Mouse (Mus musculus): Measurements from ENCODE around the gene Rnf185.

Gene Rnf185

DNA sequence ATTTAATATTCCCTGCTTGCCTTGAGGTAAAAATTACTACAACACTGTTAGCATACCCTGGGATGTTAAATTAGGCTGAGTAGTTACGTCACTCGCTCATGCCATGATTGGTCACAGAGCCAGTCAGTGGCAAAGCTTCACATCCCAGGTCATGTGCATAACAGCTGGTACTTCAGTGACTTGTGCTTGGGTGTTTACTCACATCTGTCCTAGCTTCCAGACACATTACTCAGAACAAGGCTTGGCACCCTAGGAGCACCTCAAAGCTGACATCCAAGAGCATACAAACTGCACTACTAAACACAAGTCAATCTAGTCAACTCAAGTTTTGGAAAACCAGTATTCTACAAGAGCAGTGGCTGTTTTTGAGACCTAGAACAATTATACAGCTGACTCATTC, 9.1 kb downstream of the Rnf185 start:
- DNase-seq (ENCODE audit: low spot score): no peak

DNA sequence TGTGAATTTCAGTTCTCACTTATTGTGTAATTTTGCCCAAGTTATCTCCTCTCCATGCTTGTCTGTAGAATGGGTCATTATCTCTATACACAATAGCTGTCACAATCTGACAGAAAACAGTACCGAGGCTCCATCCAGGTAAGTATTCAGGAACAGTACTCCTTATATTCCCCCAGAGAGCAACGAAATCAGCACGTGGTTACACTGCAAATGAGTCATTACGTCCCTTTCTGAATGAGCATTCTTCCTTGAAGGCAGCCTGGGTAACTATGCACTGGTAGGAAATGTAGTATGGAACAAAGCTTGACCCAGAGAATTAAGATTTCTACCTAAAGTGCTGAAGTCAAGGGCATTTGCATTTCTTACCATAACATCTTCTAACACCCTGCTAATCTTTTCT, 9.5 kb downstream of the Rnf185 start:
- DNase-seq (ENCODE audit: low spot score): no peak

GRCm38 (mm10) chr11:3441696-3442443, 10.3 kb downstream of the Rnf185 start:
- no peak for DNase-seq (ENCODE audit: low spot score)

DNA sequence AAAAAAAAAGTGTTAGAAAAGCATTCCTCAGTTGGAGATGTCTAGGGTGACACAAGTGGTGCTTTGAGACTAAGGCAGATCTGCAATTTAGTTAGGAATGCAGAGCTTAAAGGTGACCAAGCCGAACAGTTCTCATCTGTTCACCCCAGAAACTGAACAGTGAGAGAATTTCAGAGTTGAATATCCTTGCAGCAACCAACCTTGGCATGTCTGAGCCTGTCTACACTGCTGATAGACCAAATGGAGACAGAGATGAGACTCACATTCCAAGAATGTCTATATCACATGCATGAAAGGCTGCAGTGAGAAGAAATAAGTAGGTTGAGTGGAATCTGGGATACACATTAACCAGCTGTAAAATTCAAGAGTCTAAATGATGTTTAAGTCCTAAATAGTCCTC, 14.5 kb downstream of the Rnf185 start:
- no peak for DNase-seq (ENCODE audit: low spot score)

GRCm38 (mm10) chr11:3433809-3434208, 18.4 kb downstream of the Rnf185 start:
- DNase-seq (ENCODE audit: low spot score): no peak

DNA sequence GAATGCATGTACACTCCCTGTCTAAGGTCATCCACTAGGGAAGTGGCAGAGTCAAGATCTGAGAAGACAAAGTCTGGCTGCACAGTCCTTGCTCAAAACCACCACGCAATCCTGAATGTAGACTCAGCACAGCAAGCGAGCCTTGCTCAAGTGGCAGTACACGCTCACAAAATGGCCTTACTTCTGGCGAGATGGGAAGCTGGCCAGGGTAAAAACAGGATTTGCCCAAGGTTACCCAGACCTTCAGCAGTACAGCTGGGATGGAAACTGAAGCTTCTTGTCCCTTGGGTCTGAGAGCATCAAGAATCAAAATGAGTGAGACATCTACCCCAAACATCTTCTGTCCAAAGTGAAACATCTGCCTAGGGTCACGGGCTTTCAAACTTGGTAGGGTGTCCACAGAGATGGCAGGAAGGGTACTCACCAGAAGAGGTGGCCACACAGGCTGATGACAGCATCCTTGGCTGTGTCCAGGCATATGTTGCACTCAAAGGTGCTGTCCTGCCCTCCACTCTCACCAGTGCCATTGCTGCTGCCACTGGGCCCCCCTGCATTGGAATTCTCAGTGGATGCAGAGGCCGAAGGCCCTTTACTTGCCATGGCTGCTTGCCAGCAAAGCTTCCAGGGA, 20.1 kb downstream of the Rnf185 start:
- DNase-seq (ENCODE audit: low spot score): no peak

GRCm38 (mm10) chr11:3431515-3431914, 20.6 kb downstream of the Rnf185 start:
- DNase-seq (ENCODE audit: low spot score): no peak

- no peak for DNase-seq (ENCODE audit: low spot score)
Measured at GRCm38 (mm10) chr11:3428632-3429031, 23.5 kb downstream of the Rnf185 start.

DNA sequence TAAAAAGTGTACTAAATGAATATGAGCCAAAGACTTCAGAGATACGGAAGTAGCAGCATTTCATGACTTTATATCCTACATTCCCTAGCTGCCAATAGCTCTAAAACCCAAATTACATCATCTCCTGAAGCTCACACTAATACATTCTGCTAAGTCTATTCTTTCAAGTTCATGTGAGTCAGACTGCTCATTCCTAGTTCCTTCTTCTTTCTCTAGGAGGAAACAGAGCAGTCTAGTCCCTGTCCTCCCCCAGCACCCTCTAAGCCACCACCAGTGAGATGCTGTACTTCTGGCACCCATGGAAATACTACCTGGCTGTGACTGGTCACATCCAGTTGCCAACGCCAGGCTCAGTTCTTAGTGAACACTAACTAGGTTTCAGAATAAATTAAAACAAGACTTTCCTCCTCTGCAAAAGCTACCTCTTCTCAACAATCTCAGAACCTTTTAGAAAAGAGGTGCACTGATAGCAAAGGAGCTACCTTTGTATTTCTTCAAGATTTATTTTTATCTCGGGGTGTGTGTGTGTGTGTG, 24.4 kb downstream of the Rnf185 start:
- DNase-seq (ENCODE audit: low spot score): no peak

GRCm38 (mm10) chr11:3422242-3422641, 29.9 kb downstream of the Rnf185 start:
- no peak for DNase-seq (ENCODE audit: low spot score)

DNA sequence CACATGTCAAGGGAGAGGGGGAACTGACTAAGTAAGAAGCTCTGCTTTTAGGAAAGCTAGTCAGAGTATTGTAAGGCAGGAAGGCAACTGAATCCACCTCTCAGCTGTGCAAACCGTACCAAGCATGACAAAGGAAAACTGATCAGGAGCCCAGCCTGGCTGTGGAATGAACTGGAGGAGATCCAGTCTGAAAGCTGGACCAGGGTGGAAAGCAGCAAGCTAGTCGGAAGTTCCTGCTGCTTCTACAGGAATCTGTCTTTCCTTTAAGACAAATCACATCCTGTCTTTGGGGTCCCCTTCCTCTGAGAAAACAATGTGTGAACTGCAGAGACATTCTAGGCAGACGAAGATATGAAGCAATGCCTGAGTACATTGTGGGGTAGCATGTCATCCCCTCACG, 33.4 kb downstream of the Rnf185 start:
- no peak for DNase-seq (ENCODE audit: low spot score)

DNA sequence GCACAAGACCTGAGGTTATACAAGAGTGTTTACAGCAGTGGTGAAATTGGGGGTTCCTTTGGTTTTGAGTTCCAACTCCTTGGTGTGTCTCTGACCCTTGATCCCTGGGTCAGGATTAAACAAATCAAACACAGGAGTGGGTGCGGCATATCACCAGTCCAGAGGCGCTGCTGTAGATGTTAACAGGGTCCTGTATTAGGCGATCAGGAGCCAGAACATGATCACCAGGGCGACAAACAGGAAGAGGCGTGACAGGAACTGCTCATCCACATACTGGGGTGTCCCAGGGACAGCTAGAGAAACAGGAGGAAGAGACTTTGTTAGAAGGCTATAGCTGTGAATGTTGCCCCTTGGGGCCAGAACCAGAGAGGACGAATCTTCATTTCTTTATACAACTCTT, 34.4 kb downstream of the Rnf185 start:
- DNase-seq (ENCODE audit: low spot score): no peak

DNA sequence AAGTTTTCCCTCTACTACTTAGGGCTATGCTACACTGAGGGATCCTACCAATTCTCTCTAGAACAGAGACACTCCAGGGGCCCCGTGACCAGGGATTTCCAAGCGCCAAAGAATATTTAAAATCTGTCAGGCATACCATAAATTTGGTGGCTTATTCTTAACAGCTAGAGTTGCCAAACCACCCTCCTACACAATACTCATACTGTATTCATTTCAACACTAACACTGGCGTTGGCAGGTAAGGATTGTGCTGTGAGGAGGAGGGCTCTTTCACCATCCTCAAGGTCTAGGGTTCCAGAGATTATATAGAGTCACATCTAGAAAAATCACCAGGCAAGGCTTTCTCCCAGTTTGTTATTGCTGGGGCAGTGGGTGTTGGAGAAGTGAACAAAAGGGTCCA, 35.8 kb downstream of the Rnf185 start:
- no peak for DNase-seq (ENCODE audit: low spot score)

DNA sequence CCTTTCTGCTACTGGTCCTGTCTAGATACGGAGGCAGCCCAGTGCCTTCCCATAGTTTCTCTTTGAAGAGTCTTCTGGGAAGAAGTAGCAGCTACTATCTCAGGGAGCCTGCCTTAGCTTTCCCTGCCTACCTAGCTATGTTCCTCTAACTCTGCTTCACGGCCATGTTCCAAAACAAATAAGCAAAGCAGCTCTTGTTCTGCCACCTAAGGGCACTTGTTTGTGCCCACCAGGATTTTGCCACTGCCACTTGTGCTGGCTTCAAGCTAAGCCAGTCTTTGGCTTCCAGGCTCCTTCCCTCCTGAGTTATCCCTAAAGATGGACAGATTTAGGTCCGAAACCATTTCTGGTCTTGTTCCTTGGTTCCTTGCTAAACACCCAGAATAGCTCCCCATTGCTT, 40.1 kb downstream of the Rnf185 start:
- no peak for DNase-seq (ENCODE audit: low spot score)

GRCm38 (mm10) chr11:3408997-3409732, 43.0 kb downstream of the Rnf185 start, which contains the start of gene Limk2:
Limk2 (minus strand) TSS chr11:3409189.
- peak; percentile 78 for DNase-seq (ENCODE audit: low spot score)

GRCm38 (mm10) chr11:3408131-3408996, 43.8 kb downstream of the Rnf185 start:
- DNase-seq (ENCODE audit: low spot score): no peak

DNA sequence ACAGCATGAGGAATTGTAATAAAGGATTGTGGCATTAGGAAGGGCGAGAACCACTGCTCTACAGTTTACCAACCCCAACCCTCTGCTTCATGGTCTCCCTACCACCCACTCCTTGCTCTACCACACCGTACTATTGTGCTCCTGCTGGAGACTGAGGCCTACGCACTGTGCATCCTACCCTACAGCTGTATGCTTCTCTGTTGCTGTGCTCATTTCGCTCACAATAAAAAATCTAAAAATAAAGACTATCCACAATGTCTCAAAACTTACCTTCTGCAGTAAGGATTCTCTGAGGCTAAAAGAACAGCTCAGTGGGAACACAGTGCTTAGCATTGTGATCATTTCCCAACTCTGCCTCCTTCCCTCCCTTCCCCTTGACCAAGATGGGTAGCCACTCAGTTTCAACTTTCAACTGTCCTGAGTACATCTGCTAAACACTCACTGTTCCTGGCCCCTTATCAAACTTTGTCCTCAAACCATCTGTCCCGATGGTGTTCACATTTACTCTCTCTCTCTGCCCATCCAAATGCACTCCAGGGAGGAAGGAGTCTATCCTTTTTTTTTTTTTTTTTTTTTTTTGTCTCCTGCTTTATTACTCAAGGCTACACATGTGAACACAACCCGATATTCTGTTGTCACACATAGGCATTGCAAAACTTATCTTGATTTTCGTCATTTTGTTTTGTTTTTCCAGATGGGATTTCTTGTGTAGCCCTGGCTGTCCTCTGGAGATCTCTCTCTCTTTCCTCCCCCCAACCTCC, 47.7 kb downstream of the Rnf185 start:
- no peak for DNase-seq (ENCODE audit: low spot score)

DNA sequence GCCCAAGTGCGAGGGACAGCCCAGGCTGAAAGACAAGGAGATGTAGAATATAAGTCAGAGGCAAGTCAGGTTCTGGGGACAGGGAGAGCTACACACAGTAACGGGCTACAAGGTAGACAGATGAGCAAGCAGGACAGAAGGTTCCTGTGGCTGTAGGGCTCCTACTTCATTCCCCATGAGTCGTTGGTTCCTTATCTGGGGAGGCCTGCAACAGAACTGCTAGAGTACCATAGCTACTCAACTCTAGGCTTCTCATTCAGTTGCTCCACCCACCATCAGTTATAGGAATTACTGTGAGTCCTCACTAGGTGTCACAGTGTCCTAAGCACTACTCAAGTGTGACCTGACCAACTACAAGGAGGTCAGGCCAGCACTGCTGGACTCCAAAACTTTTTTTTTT, 49.1 kb downstream of the Rnf185 start:
- DNase-seq (ENCODE audit: low spot score): no peak

GRCm38 (mm10) chr11:3398318-3398717, 53.8 kb downstream of the Rnf185 start:
- no peak for DNase-seq (ENCODE audit: low spot score)

- no peak for DNase-seq (ENCODE audit: low spot score)
Measured at GRCm38 (mm10) chr11:3396562-3396961, 55.6 kb downstream of the Rnf185 start.

DNA sequence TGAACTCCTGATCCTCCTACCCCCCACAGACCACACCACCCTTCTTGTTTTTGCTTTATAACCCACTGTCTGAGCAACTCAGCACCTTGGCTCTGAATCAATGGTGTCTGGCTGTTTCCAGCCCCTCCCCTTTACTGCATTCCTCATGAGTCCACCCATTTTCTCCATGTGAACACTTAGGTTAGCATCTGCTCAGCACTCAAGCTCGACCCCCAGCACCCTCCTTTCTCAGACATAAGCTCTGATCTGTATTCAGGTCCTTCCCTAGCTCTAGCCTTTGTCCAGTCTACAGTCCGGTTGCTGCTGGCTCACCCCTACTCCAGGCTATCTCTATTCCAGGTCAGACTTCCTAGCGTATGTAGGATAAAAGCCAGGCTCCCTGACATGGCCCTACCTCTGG, 56.1 kb downstream of the Rnf185 start:
- DNase-seq (ENCODE audit: low spot score): no peak
